Mouse (Mus musculus) neutrophil, adult 5-6 weeks (primary cell): ENCODE data around the gene Mtmr6. TPM values are rescaled to one million over a fixed set of nuclear protein-coding genes. Genes with fewer than 3 reads are reported as not detected.
"Not testable (repeated sequence)": the region's sequence is repeated elsewhere in the genome, so short reads cannot be mapped to it uniquely, and the experiment has no call there.

Experiments used
- ATAC-seq: fragments of 151-379, 151-347 bp; 2 replicates; pipeline ENCODE4 v1.8.0; 2017; ENCODE audit warnings: mild to moderate bottlenecking, moderate TSS enrichment; ENCODE audit not compliant: insufficient number of reproducible peaks, poor library complexity, low FRiP score, severe bottlenecking; ENCODE audit errors: extremely low read depth
- total RNA-seq: library from RNA; stranded (forward); fragments of 200-1000 nt; gene quantifications from 2 replicates; pipeline ENCODE4 v1.2.3, GENCODE M21; 2017

Gene Mtmr6
- total RNA-seq, 1 experiment from 2014 or later = 142 TPM

- no peak for ATAC-seq
Measured at GRCm38 (mm10) chr14:60286194-60286863, 21.3 kb downstream of the Mtmr6 start.

DNA sequence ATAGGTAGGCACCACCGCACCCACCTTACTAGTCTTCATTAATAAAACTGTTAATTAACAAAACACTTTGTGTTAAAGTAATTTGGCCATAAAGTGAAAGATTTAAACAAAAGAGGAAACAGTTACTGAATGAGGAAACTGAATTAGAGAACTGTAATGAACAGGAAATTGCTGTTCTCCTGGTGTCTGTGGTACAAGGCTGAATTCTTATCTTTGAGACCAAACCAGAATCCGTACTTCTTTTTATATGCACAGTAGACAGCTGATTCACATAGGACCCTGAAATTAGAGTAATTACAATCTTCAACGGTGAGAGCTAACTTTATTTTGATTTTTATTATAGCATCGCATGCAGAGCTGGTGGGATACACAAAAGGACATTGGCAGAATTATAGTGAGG, 25.3 kb downstream of the Mtmr6 start:
- ATAC-seq = peak; percentile 39; the same call in 1 of the 2 replicates

DNA sequence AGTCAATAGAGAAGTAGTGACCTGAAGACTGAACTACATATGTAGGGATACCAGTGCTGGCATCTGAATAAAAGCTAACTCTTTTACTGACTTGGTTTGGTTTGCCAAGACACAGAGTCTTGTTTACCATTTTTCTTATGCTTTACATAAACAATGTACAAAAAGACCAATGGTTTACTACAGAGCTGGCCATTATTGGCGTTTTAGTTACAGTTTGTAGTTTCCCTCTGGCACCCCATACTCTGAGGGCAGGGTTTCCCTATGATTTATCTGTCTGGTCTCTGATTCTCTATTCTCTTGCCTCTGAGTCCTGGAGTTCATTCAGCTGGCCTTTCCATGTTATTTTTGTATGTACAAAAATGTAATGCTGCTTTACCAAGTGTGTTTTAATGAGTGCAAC, 30.5 kb downstream of the Mtmr6 start:
- ATAC-seq = no peak

DNA sequence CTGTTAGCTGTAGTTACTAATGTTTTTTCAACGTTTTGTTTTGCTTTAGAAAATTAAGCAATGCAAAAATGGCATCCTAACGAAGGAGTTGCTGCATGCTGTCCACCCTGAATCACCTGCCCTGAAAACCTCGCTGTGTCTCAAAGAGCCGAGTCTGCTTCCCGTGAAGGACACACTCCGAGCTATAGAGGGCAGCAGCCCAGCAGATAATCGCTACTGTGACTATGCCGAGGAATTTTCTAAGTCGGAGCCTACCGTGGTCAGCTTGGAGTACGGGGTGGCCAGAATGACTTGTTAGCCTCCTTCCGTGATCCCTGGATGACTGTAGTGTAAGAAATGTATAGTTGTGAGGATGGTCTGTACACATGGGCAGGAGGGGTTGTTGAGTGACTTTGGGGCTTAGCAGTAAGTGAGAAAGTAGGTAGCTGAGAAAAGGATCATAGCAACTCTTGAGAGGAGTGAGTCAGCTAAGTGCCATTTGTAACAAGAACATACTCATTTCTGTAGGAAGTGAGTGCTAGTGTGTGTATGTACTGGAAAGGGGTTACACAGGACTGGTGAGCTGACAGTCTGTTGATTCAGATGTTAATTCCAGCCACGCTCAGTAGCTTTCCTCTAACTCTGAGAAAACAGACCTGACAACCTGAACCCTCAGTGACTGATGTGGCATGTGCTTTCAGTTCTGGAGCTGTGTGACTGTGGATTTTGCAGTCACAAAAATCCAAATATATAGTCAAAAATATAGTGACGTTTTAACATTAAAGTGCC, 35.4 kb downstream of the Mtmr6 start:
- no peak for ATAC-seq

GRCm38 (mm10) chr14:60301024-60301423, 36.0 kb downstream of the Mtmr6 start:
- ATAC-seq = no peak

DNA sequence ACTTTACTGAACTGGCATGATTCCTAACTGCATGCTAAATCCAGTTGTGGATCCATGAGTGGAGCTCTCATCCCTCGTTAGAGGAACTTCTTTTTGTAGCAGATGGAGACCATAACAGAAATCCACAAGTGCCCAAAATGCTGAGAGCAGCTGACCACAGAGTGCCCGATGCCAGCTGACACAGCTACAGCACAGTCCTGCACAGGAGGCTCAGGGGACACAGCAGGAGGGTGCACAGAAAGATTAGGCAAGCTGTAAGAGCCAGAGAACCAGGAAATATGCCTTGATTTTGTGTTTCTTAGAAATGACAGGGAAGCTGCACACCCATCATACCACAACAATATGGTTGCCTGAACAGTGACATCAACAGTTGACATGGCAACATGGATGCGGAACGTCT, 37.4 kb downstream of the Mtmr6 start:
- no peak for ATAC-seq

DNA sequence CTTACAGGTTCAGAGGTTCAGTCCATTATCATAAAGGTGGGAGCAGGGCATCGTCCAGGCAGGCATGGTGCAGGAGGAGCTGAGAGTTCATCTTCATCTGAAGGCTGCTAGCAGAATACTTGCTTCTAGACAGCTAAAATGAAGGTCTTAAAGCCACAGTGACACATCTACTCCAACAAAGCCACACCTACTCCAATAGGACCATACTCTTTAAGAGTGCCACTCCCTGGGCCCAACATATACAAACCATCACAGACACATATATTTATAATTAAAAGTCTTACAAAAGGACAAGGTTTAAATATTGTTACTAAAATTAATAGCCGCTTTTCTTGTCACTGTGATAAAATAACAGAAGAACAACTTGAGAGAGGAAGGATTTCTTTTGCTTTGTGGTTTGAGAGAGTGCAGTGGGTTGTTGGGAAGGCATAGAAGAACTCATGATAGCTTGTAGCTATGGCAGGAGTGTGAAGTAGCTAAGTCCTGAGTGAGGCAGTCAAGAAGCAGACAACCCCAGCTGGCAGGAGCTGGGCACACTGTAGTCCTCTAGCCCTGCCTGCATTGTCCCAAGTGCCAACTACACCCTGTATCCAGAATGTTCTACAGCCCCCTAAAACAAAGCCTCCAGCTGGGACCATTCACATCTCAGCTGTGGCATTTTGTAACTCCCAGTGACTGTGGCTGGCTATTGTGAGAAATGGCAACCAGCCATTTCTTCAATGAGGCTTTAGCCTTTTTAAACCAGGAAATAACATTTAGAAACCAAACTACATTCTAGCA, 39.6 kb downstream of the Mtmr6 start:
- no peak for ATAC-seq

DNA sequence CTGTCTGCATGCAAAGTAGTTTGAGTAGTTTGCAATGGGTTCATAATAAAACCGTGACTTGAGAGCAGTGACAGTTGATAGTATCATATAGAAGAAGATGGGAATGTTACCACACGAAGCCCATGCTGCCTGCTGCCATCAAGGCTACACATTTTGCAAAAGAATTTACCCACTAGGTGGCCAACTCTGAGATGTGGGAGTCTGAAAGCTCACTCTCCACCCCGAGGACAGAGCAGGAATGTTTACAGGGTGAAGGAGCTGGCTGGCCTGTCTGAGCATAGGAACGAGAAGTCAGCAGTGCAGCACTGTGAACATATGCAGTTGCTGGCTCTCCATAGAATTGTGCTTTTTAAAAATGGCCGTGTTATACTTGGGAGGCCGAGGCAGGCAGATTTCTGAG, 43.1 kb downstream of the Mtmr6 start:
- no peak for ATAC-seq

DNA sequence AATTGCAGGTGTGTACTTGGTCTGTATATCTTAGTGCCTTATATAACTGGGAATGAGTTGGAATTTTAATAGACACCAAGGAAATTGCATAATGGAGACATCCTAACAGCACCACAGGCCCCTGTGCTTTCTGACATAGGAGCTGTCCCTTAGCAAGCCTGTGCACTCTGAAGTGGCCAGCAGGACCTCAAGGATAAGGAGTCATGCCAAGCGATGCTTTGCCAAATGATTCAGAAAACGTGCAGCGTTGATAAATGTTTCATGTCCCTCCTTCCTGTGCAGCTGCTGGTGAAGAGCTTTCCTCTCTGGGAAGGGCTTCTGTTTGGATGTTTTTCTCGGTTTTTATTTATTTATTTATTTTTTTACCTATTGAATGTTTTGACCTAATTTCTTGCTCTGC, 45.7 kb downstream of the Mtmr6 start:
- ATAC-seq = no peak

GRCm38 (mm10) chr14:60319231-60319630, 54.2 kb downstream of the Mtmr6 start:
- no peak for ATAC-seq

- no peak for ATAC-seq
Measured at GRCm38 (mm10) chr14:60320813-60321212, 55.8 kb downstream of the Mtmr6 start.

DNA sequence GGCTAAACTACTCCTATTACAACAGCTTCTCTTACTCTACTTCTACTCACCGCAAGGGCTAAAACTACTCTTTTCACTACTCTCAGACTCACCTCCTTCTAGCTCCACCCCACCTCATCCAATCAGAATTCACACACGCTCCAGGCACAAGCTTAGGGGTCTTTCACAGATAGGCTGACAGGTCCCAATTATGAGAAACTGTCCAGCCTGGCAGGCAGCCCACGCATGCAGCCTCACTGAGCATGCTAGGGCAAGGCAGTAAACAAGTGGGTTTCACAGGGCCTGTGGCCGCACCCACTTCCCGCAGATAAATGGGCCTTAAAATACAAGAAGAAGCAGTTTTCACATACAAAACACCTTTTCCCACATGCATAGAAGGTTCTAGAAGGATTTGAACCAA, 75.0 kb downstream of the Mtmr6 start:
- not testable (repeated sequence) for ATAC-seq

DNA sequence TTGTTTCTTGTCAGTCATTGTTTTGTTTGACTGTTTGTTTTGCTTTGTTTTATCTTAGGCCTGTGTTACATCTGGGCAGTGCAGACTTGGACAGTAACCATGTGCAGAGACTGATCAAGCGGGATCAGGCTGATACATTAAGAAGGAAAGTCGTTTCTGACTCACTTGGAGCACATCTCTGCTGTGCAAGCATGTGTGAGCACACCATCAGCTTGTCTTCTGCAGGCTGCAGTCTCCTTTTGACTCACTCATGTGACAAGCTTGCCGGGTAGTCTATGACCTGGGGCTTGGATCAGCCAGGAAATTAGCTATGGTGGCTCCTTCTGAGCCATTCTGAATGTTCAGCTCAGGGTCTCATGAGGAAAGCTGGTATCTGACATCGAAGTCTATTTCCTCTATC, 75.5 kb downstream of the Mtmr6 start:
- ATAC-seq = no peak

DNA sequence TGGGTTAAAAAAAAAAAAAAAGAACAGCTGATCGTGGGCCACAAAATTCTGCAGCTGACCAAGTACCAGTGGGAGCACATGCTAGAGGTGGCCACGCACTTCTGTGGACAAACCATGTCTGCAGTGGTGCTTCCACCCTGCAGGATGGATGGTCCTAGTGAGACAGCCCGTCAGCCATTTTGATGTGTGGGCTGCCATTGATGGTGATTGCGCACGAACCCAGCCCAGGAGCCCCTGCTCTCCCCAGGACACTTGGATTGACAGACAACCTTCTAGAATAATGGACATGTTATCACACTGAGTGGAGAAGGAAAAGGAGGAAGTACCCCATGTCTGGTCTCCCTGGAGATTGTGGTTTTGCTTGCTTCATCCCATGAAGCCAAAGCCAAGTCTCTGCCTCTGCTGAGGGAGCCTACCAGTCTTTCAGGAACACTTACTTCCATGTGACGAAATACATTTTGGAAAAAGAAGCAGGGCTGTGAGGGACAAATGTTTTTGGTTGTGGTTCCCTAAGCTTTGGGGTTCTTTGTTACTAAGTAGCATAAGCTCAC, 80.4 kb downstream of the Mtmr6 start:
- no peak for ATAC-seq

Other genes with a start within 250 kb of the Mtmr6 start
- 0.23 and 0.49 TPM in 2 replicates for gene Atp8a2, start 68.0 kb upstream of the Mtmr6 start, total RNA-seq
- gene Nupl1, start 13.8 kb upstream of the Mtmr6 start, total RNA-seq = not detected in 2 replicates
- gene Gm49336, start 13.7 kb upstream of the Mtmr6 start, total RNA-seq = 58.7 and 61.6 TPM in 2 replicates
- 10.9 and 11.5 TPM in 2 replicates for gene Amer2, start 108.0 kb downstream of the Mtmr6 start, total RNA-seq